Mouse (Mus musculus) olfactory bulb, adult 2 months (tissue): ENCODE measurements around the gene Bloc1s2. TPM values are rescaled to one million over a fixed set of nuclear protein-coding genes. Genes with fewer than 3 reads are reported as not detected.

Experiments used
- H3K27ac ChIP-seq: fragments of 200-500 bp; 2 replicates; pipeline ENCODE4 v1.5.1; 2012; ENCODE audit warnings: low read depth, low read length; ENCODE audit not compliant: insufficient read depth
- H3K4me1 ChIP-seq: fragments of 200-500 bp; 2 replicates; pipeline ENCODE4 v1.6.1; 2012; ENCODE audit warnings: low read length; ENCODE audit not compliant: control insufficient read depth, insufficient read depth
- H3K4me3 ChIP-seq: fragments of 200-500 bp; 2 replicates; pipeline ENCODE4 v1.5.1; 2012; ENCODE audit warnings: mild to moderate bottlenecking, low read depth, low read length, moderate library complexity; ENCODE audit not compliant: insufficient read depth
- CTCF ChIP-seq: fragments of 200-500 bp; IDR thresholded peaks from 2 replicates; pipeline ENCODE4 v1.5.1; 2012; ENCODE audit warnings: low read depth, mild to moderate bottlenecking, low read length, moderate library complexity; ENCODE audit not compliant: insufficient read depth
- POLR2A ChIP-seq: fragments of 200-500 bp; IDR thresholded peaks from 2 replicates; pipeline ENCODE4 v1.6.1; 2012; ENCODE audit warnings: mild to moderate bottlenecking, low read depth, low read length, moderate library complexity; ENCODE audit not compliant: insufficient read depth
- WGBS: fragments of 180-500 bp; shearing (Covaris S2); methylation state at CpG from one replicate; pipeline ENCODE4 v1.1.7; 2018; 5-methylcytosine and 5-hydroxymethylcytosine counted together
- polyA plus RNA-seq: library from polyadenylated mRNA; stranded (reverse); fragments of >200 nt; gene quantifications from 2 replicates; pipeline ENCODE4 v1.2.4, GENCODE M21; 2012; ENCODE audit warnings: low replicate concordance; ENCODE audit not compliant: missing spikeins, insufficient read depth, insufficient read length

The Bloc1s2 gene
- polyA plus RNA-seq: not detected in 2 replicates

- Histone ChIP-seq H3K4me3 (peak within 1 kb of the TSS; percentile 57), H3K4me1 (peaks cover 9% of the 10 kb centered on the region; the same call in 1 of the 2 replicates), H3K27ac (peak within 1 kb of the TSS; percentile 14; the same call in 1 of the 2 replicates)
- TF ChIP-seq CTCF (no peak), POLR2A (peak; percentile 73)
- 1% methylated on average over 46 of the region's 46 CpGs for WGBS
Observed at GRCm38 (mm10) chr19:44145702-44146567, at the start of gene Bloc1s2. TSS of gene Bloc1s2 (minus strand) at chr19:44146446.

GRCm38 (mm10) chr19:44195138-44195537 is 48.9 kb upstream of the Bloc1s2 start:
- WGBS: 5% methylated on average over 7 of the region's 7 CpGs
- TF ChIP-seq CTCF (no peak), POLR2A (no peak)
- H3K4me3 ChIP-seq: no peak overlapping the region

GRCm38 (mm10) chr19:44193906-44194305 is 47.7 kb upstream of the Bloc1s2 start:
- WGBS: 78% methylated on average over 7 of the region's 7 CpGs

More at GRCm38 (mm10) chr19:44195138-44195537, 48.9 kb upstream of the Bloc1s2 start:
- Histone ChIP-seq H3K27ac (no peak overlapping the region), H3K4me1 (no peaks in the 10 kb centered on the region)

GRCm38 (mm10) chr19:44192342-44192741 is 46.1 kb upstream of the Bloc1s2 start, which contains the start of gene Pkd2l1:
TSS of gene Pkd2l1 (minus strand) at chr19:44192442.
- no peaks in the 10 kb centered on the region for H3K4me1 ChIP-seq
- 52% methylated on average over 3 of the region's 3 CpGs for WGBS
- no peak within 1 kb of the TSS for H3K27ac ChIP-seq
- no peak within 1 kb of the TSS for H3K4me3 ChIP-seq
- no peak for TF ChIP-seq CTCF
- no peak for TF ChIP-seq POLR2A

More at GRCm38 (mm10) chr19:44193906-44194305, 47.7 kb upstream of the Bloc1s2 start:
- Histone ChIP-seq H3K27ac (no peak overlapping the region), H3K4me3 (no peak overlapping the region), H3K4me1 (no peaks in the 10 kb centered on the region)
- TF ChIP-seq POLR2A (no peak), CTCF (no peak)

- no peak overlapping the region for H3K27ac ChIP-seq
- H3K4me3 ChIP-seq: no peak overlapping the region
- no peak for TF ChIP-seq CTCF
- TF ChIP-seq POLR2A: no peak
- WGBS: 72% methylated on average over 4 of the region's 4 CpGs
- H3K4me1 ChIP-seq: no peaks in the 10 kb centered on the region
Observed at GRCm38 (mm10) chr19:44189056-44189455, 42.8 kb upstream of the Bloc1s2 start.

GRCm38 (mm10) chr19:44183968-44184367 is 37.7 kb upstream of the Bloc1s2 start:
- no peaks in the 10 kb centered on the region for H3K4me1 ChIP-seq
- H3K27ac ChIP-seq: no peak overlapping the region
- 84% methylated on average over 3 of the region's 3 CpGs for WGBS
- H3K4me3 ChIP-seq: no peak overlapping the region
- TF ChIP-seq POLR2A: no peak
- TF ChIP-seq CTCF: no peak

GRCm38 (mm10) chr19:44180502-44180901 is 34.3 kb upstream of the Bloc1s2 start:
- Histone ChIP-seq H3K4me3 (no peak overlapping the region), H3K27ac (no peak overlapping the region), H3K4me1 (no peaks in the 10 kb centered on the region)
- WGBS: 65% methylated on average over 1 of the region's 1 CpGs
- TF ChIP-seq CTCF (no peak), POLR2A (no peak)

- Histone ChIP-seq H3K4me3 (no peak overlapping the region), H3K4me1 (no peaks in the 10 kb centered on the region), H3K27ac (no peak overlapping the region)
- TF ChIP-seq CTCF: no peak
- TF ChIP-seq POLR2A: no peak
- WGBS: 93% methylated on average over 3 of the region's 3 CpGs
Observed at GRCm38 (mm10) chr19:44176741-44177140, 30.5 kb upstream of the Bloc1s2 start.

GRCm38 (mm10) chr19:44174835-44175234 is 28.6 kb upstream of the Bloc1s2 start:
- TF ChIP-seq CTCF: no peak
- no peak for TF ChIP-seq POLR2A
- Histone ChIP-seq H3K4me1 (no peaks in the 10 kb centered on the region), H3K27ac (no peak overlapping the region), H3K4me3 (no peak overlapping the region)
- 41% methylated on average over 8 of the region's 8 CpGs for WGBS
